Mouse (Mus musculus) frontal cortex, postnatal 36 days (tissue): ENCODE results near the gene Pqlc3.
"Not testable (repeated sequence)": the region's sequence is repeated elsewhere in the genome, so short reads cannot be mapped to it uniquely, and the experiment has no call there.

ENCODE experiments used
- DNase-seq, 2 experiments: peaks; one replicate each; pipeline ENCODE4 v3.0.0; 2022; ENCODE audit warnings: low spot score in 2 of 2

The Pqlc3 gene

GRCm38 (mm10) chr12:16999739-17000497 is at the start of gene Pqlc3:
Pqlc3 (minus strand) TSS chr12:17000408.
- DNase-seq: peak; percentile 71 to 77

GRCm38 (mm10) chr12:17049796-17050195 is 49.6 kb upstream of the Pqlc3 start:
- DNase-seq: no peak

- no peak for DNase-seq
Observed at GRCm38 (mm10) chr12:17048979-17049612, 48.9 kb upstream of the Pqlc3 start.

- DNase-seq: no peak
Observed at GRCm38 (mm10) chr12:17043311-17043710, 43.1 kb upstream of the Pqlc3 start.

- DNase-seq: no peak
Observed at GRCm38 (mm10) chr12:17040567-17040966, 40.4 kb upstream of the Pqlc3 start.

- no peak for DNase-seq
Observed at GRCm38 (mm10) chr12:17039415-17039814, 39.2 kb upstream of the Pqlc3 start.

GRCm38 (mm10) chr12:17038246-17038645 is 38.0 kb upstream of the Pqlc3 start:
- DNase-seq: no peak

GRCm38 (mm10) chr12:17037053-17037610 is 36.9 kb upstream of the Pqlc3 start:
- peak; percentile 65 to 76 for DNase-seq

- no peak for DNase-seq
Observed at GRCm38 (mm10) chr12:17036532-17036931, 36.3 kb upstream of the Pqlc3 start.

- DNase-seq: no peak
Observed at GRCm38 (mm10) chr12:17035128-17035527, 34.9 kb upstream of the Pqlc3 start.

- DNase-seq: no peak
Observed at GRCm38 (mm10) chr12:17034671-17035070, 34.5 kb upstream of the Pqlc3 start.

- DNase-seq: no peak
Observed at GRCm38 (mm10) chr12:17033464-17033841, 33.2 kb upstream of the Pqlc3 start.

GRCm38 (mm10) chr12:17032694-17033463 is 32.7 kb upstream of the Pqlc3 start:
- DNase-seq: peak; percentile 78 to 87

- DNase-seq: no peak
Observed at GRCm38 (mm10) chr12:17024554-17025110, 24.4 kb upstream of the Pqlc3 start.

GRCm38 (mm10) chr12:17022145-17022544 is 21.9 kb upstream of the Pqlc3 start:
- DNase-seq: no peak

GRCm38 (mm10) chr12:17021125-17021524 is 20.9 kb upstream of the Pqlc3 start:
- not testable (repeated sequence) for DNase-seq

- peak; percentile 67 to 70 for DNase-seq
Observed at GRCm38 (mm10) chr12:17018468-17018867, 18.3 kb upstream of the Pqlc3 start.

GRCm38 (mm10) chr12:17015711-17016110 is 15.5 kb upstream of the Pqlc3 start:
- no peak for DNase-seq

- DNase-seq: no peak
Observed at GRCm38 (mm10) chr12:17012067-17012899, 12.1 kb upstream of the Pqlc3 start.

GRCm38 (mm10) chr12:17011100-17011870 is 11.1 kb upstream of the Pqlc3 start, which contains the start of gene 2410004P03Rik:
2410004P03Rik (minus strand) TSS chr12:17011727.
- peak; percentile 61 to 70 for DNase-seq
